Mouse (Mus musculus): Measurements from ENCODE around the gene Dctd.

DNA sequence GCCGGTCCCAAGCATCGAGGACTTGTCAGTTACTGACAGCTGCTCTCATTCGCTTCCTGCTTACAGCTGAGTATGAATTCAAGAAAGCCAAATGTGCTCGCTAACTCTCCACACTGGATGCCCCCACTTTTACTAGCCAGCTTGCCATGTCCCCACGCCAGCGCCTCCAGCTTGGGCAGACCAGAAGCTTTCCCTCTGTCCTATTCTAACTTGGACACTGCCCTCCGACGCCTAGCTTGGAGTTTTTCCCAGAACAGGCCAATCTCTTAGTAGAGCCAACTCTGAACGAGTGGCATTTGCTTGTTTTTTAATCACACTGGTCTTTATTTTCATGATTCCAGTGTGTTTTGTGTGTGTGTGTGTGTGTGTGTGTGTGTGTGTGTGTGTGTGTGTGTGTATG is 100.3 kb downstream of the Dctd start:
- no peak for TF ChIP-seq GATA1 (IDR thresholded peaks at IDR 0.05; ENCODE audit: low read length)
- TF ChIP-seq TAL1 (IDR thresholded peaks at IDR 0.05; ENCODE audit: low read length) = no peak
